In the genomic region with DNA sequence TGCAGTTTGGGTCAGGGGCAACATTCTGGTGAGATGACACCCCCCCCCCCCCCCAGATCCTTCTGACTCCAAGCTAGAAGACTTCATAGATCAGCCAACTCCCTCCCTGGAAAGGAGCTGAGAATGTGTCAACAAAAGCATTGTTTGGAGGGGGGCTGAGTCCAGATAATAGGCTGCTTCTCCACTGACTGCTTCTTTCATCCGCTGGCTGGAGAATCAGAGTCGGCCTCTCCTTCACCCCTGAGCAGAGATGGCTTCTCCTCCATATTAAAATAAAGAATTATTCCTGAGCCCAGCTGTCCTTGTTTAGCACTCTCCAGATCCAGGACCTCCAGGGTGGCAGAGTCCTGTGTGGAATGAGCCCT, we compare ENCODE assay signal across 8 mouse cellular contexts. TPM values are rescaled to one million over a fixed set of nuclear protein-coding genes. Genes with fewer than 3 reads are reported as not detected.
A peak's percentile ranks its signal among the peaks of the same experiment; 100 is the strongest.
DNase-seq lines count a peak whose midpoint lies in the region; ATAC-seq lines count a peak whose summit lies in the region.

No protein-coding gene starts in this region.

- ATAC-seq in midbrain, embryonic 11.5 days (ENCODE audit: low FRiP score) = no peak; the same call in 1 of the 2 replicates
- ATAC-seq in megakaryocyte progenitor cell, adult 5-6 weeks (replicated peaks; ENCODE audit: poor library complexity) = no peak

- peak overlapping the region; percentile 56 for H3K9ac ChIP-seq in midbrain, embryonic 11.5 days (ENCODE audit: low read length)

- peak overlapping the region; percentile 53 for H3K4me2 ChIP-seq in midbrain, embryonic 11.5 days

- H3K9me3 ChIP-seq in heart, embryonic 10.5 days = no peaks in the 10 kb centered on the region
- H3K9me3 ChIP-seq in hindbrain, embryonic 10.5 days = no peaks in the 10 kb centered on the region
- no peaks in the 10 kb centered on the region for H3K9me3 ChIP-seq in midbrain, embryonic 11.5 days (ENCODE audit: control insufficient read depth, low read length)

- no peaks in the 10 kb centered on the region for H3K27me3 ChIP-seq in heart, embryonic 10.5 days (ENCODE audit: insufficient read depth, poor library complexity, severe bottlenecking)
- H3K27me3 ChIP-seq in hindbrain, embryonic 10.5 days (ENCODE audit: insufficient read depth, poor library complexity, severe bottlenecking) = no peaks in the 10 kb centered on the region
- no peaks in the 10 kb centered on the region for H3K27me3 ChIP-seq in midbrain, embryonic 11.5 days (ENCODE audit: control insufficient read depth, insufficient read depth, low read length)

- H3K4me1 ChIP-seq in heart, embryonic 10.5 days = peaks cover 15% of the 10 kb centered on the region
- peaks cover 20% of the 10 kb centered on the region for H3K4me1 ChIP-seq in hindbrain, embryonic 10.5 days (replicated peaks)
- peaks cover 7% of the 10 kb centered on the region; the same call in 1 of the 2 replicates for H3K4me1 ChIP-seq in midbrain, embryonic 11.5 days (ENCODE audit: control insufficient read depth, insufficient read depth, low read length)

- peak overlapping the region; percentile 87 for H3K27ac ChIP-seq in heart, embryonic 10.5 days
- H3K27ac ChIP-seq in hindbrain, embryonic 10.5 days = peak overlapping the region; percentile 90
- peak overlapping the region; percentile 67 for H3K27ac ChIP-seq in midbrain, embryonic 11.5 days (ENCODE audit: low read depth, low read length)

- 0% methylated on average over 2 of the region's 2 CpGs for WGBS in heart, embryonic 10.5 days
- 2% methylated on average over 2 of the region's 2 CpGs for WGBS in hindbrain, embryonic 10.5 days
- WGBS in midbrain, embryonic 11.5 days = 2% methylated on average over 2 of the region's 2 CpGs

- no peaks in the 10 kb centered on the region for H3K36me3 ChIP-seq in heart, embryonic 10.5 days
- H3K36me3 ChIP-seq in hindbrain, embryonic 10.5 days = no peaks in the 10 kb centered on the region
- no peaks in the 10 kb centered on the region for H3K36me3 ChIP-seq in midbrain, embryonic 11.5 days (ENCODE audit: control insufficient read depth, insufficient read depth, low read length)

- peak overlapping the region; percentile 56 for H3K4me3 ChIP-seq in heart, embryonic 10.5 days
- H3K4me3 ChIP-seq in hindbrain, embryonic 10.5 days = peak overlapping the region; percentile 48
- peak overlapping the region; percentile 11; the same call in 1 of the 2 replicates for H3K4me3 ChIP-seq in midbrain, embryonic 11.5 days (ENCODE audit: low read depth, low read length)

- DNase-seq in heart, embryonic 10.5 days (ENCODE audit: low spot score) = no peak
- DNase-seq in heart, adult 11 months = no peak
- peak; percentile 18 for DNase-seq in MN1 (ENCODE audit: low spot score)
- no peak for DNase-seq in hindbrain, embryonic 10.5 days (ENCODE audit: low spot score)
- no peak for DNase-seq in midbrain, embryonic 11.5 days (ENCODE audit: low spot score, missing footprints)
- no peak for DNase-seq in ovary, postnatal 14 days (ENCODE audit: low spot score)
- no peak for DNase-seq in right cerebral cortex, postnatal 14 days

RNA-seq across cellular contexts. Expression of gene Lrig2, which starts 30.3 kb away (rescaled TPM):
- polyA plus RNA-seq in heart, embryonic 10.5 days (2016; fragmentation: Nextera tagmentation; extraction: Ambion mirVana) = 13.0 and 14.1 TPM in 2 replicates
- 16.7 and 20.4 TPM in 2 replicates for polyA plus RNA-seq in hindbrain, embryonic 10.5 days (2016; fragmentation: Nextera tagmentation; extraction: Ambion mirVana)
- 23.7 and 28.0 TPM in 2 replicates for polyA plus RNA-seq in midbrain, embryonic 11.5 days (2014; fragmentation: Nextera tagmentation; extraction: Ambion mirVana)
- total RNA-seq in megakaryocyte progenitor cell, adult 5-6 weeks (2015) = 11.1 and 17.4 TPM in 2 replicates
- total RNA-seq in megakaryocyte progenitor cell, adult 5-6 weeks (2017) = 10.1 and 19.7 TPM in 2 replicates
